Mouse (Mus musculus): ENCODE measurements around the gene Uvrag. TPM values are rescaled to one million over a fixed set of nuclear protein-coding genes. Genes with fewer than 3 reads are reported as not detected.
A peak's percentile ranks its signal among the peaks of the same experiment; 100 is the strongest.

The Uvrag gene
- total and polyA plus RNA-seq, 3 experiments: 15.0 to 19.5 TPM; not detected in 1

DNA sequence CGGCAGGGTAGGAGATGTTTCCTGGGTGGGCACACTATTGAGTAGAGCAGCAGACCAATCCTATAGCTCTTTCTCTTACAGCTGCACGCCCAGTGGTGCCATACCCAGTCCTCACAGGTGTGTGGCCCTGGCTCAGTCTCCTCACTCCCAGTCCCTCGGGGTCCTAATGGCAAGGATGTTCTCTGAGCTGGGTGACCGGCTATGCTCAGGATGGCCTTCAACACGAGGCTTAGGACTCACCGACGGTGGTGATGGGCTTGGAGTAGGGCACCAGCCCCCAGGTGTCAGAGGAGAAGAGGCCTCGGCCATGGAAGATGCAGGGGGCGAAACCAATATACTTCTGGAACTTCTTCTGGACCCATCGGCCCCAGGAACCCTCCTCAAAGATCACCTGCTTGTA, 15.8 kb upstream of the Uvrag start:
- no peak overlapping the region for H3K9ac ChIP-seq (ENCODE audit: control insufficient read depth, low read depth, low read length, poor library complexity, severe bottlenecking)
- TF ChIP-seq JUND (IDR thresholded peaks at IDR 0.05; ENCODE audit: low read depth, low read length): no peak
- no peak overlapping the region for H3K4me3 ChIP-seq (ENCODE audit: control insufficient read depth in 1 of 2, insufficient read depth in 1 of 2, low read depth in 2 of 2, low read length in 2 of 2)
- H3K4me1 ChIP-seq (ENCODE audit: control insufficient read depth in 1 of 2, insufficient read depth in 2 of 2, low read length in 2 of 2): peaks cover 1 to 11% of the 10 kb centered on the region in 2 experiments; a peak in 2 of 4 replicates
- no peaks in the 10 kb centered on the region for H3K27me3 ChIP-seq (ENCODE audit: control insufficient read depth in 1 of 2, insufficient read depth in 2 of 2, low read length in 2 of 2)
- H3K27ac ChIP-seq (ENCODE audit: control insufficient read depth, low read depth, low read length): no peak overlapping the region
- no peaks in the 10 kb centered on the region for H3K9me3 ChIP-seq (replicated peaks; ENCODE audit: insufficient read depth, low read length)
- 0 out of 4 replicates have a peak, but pooled peaks cover 0 to 4% of the 10 kb centered on the region in 2 experiments for H3K36me3 ChIP-seq (ENCODE audit: control insufficient read depth in 1 of 2, insufficient read depth in 2 of 2, low read length in 2 of 2)
- H3K79me2 ChIP-seq (ENCODE audit: control insufficient read depth, insufficient read depth, low read length, poor library complexity): no peaks in the 10 kb centered on the region
- DNase-seq (ENCODE audit: low read depth, low spot score): no peak

DNA sequence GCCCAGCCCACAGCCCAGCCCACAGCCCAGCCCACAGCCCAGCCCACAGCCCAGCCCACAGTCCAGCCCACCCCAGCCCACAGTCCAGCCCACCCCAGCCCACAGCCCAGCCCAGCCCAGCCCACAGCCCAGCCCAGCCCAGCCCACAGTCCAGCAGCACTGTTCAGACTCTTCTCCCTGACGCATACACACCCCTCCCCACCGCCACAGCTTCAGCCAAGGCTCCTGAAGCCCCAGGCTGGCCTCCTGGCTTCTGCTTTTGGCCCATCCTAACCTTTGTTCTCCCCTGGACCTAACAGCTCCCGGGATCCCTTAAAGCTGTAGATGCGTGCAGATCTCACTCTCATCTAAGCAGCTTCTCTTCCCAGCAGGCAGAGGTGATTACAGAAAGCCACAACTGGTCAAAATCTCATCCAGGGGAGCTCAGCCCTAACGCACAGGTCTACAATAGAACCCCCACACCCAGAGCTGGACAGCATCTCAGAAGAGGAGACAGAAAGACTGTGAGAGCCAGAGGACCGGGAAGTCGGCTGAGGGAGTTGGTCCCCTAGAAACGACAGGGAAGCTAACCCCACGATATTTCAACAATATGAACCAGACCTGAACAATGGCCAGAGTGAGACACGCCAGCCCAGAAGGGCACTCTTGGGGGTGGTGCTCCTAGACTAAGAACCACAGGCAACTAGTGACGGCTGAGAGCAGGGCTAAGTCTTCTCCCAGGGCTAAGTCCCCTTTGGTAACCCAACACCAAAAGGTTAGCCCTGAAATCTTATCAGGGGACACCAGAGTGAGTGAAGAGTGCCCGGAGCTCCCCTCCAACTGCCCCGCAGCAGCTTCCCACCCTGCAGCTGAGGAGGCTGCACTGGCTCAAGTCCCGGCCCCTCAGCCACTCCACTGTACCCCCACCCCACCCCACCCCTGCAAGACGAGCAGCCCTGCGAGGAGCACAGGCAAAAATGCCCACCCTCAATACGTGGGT, 14.7 kb upstream of the Uvrag start:
- no peak overlapping the region for H3K27ac ChIP-seq (ENCODE audit: control insufficient read depth, low read depth, low read length)
- no peak overlapping the region; the same call in 1 of the 2 replicates for H3K9ac ChIP-seq (ENCODE audit: control insufficient read depth, low read depth, low read length, poor library complexity, severe bottlenecking)
- DNase-seq (ENCODE audit: low read depth, low spot score): peak; percentile 59

DNA sequence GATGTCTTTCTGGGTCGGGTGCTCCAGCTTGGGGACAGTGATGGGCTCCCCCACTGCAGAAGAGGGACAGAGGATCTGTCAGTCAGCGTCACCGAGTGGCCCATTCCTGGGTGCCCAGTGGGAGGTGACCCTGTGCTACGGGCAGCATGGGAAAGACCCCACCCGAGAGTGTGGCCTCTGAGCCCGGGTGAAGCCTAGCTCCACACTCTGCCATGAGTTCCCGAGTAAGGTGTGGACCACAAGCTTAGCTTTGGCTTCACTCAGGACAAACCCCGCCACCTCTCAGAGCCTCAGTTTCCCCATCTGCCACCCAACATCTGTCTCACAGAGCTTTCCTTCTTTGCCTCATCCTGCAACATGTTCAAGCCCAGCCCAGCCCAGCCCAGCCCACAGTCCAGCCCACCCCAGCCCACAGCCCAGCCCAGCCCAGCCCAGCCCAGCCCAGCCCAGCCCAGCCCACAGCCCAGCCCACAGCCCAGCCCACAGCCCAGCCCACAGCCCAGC, 13.8 kb upstream of the Uvrag start:
- no peak overlapping the region for H3K4me3 ChIP-seq (ENCODE audit: control insufficient read depth in 1 of 2, insufficient read depth in 1 of 2, low read depth in 2 of 2, low read length in 2 of 2)

More for the DNA sequence above, 14.7 kb upstream of the Uvrag start:
- TF ChIP-seq TAL1 (IDR thresholded peaks at IDR 0.05; ENCODE audit: low read length): peak; percentile 71
- TF ChIP-seq CTCF (IDR thresholded peaks at IDR 0.05 in 2 of 3, conservative IDR thresholded peaks at IDR 0.05 in 1 of 3; ENCODE audit: control insufficient read depth in 1 of 3, insufficient read depth in 1 of 3, low read depth in 2 of 3, low read length in 3 of 3, poor library complexity in 1 of 3, severe bottlenecking in 1 of 3): no peak
- peak in 1 of 2 experiments; percentile 21; a peak in 2 of 4 replicates for TF ChIP-seq EP300 (IDR thresholded peaks at IDR 0.05; ENCODE audit: low read depth in 1 of 2, low read length in 2 of 2)
- no peak for TF ChIP-seq MAX (IDR thresholded peaks at IDR 0.05; ENCODE audit: low read length)
- H3K4me1 ChIP-seq (ENCODE audit: control insufficient read depth in 1 of 2, insufficient read depth in 2 of 2, low read length in 2 of 2): peaks cover 1 to 8% of the 10 kb centered on the region in 2 experiments; a peak in 2 of 4 replicates
- no peak overlapping the region for H3K4me3 ChIP-seq (ENCODE audit: control insufficient read depth in 1 of 2, insufficient read depth in 1 of 2, low read depth in 2 of 2, low read length in 2 of 2)
- H3K27me3 ChIP-seq (ENCODE audit: control insufficient read depth in 1 of 2, insufficient read depth in 2 of 2, low read length in 2 of 2): no peaks in the 10 kb centered on the region
- no peaks in the 10 kb centered on the region for H3K79me2 ChIP-seq (ENCODE audit: control insufficient read depth, insufficient read depth, low read length, poor library complexity)
- no peaks in the 10 kb centered on the region for H3K9me3 ChIP-seq (replicated peaks; ENCODE audit: insufficient read depth, low read length)
- H3K36me3 ChIP-seq (ENCODE audit: control insufficient read depth in 1 of 2, insufficient read depth in 2 of 2, low read length in 2 of 2): 0 out of 4 replicates have a peak, but pooled peaks cover 0 to 2% of the 10 kb centered on the region in 2 experiments

More for the DNA sequence above, 13.8 kb upstream of the Uvrag start:
- Histone ChIP-seq H3K79me2 (ENCODE audit: control insufficient read depth, insufficient read depth, low read length, poor library complexity) (no peaks in the 10 kb centered on the region), H3K4me1 (ENCODE audit: control insufficient read depth in 1 of 2, insufficient read depth in 2 of 2, low read length in 2 of 2) (peaks cover 1 to 8% of the 10 kb centered on the region in 2 experiments; a peak in 2 of 4 replicates), H3K36me3 (ENCODE audit: control insufficient read depth in 1 of 2, insufficient read depth in 2 of 2, low read length in 2 of 2) (0 out of 4 replicates have a peak, but pooled peaks cover 0 to 2% of the 10 kb centered on the region in 2 experiments), H3K9me3 (replicated peaks; ENCODE audit: insufficient read depth, low read length) (no peaks in the 10 kb centered on the region), H3K27me3 (ENCODE audit: control insufficient read depth in 1 of 2, insufficient read depth in 2 of 2, low read length in 2 of 2) (no peaks in the 10 kb centered on the region), H3K27ac (ENCODE audit: control insufficient read depth, low read depth, low read length) (no peak overlapping the region), H3K9ac (ENCODE audit: control insufficient read depth, low read depth, low read length, poor library complexity, severe bottlenecking) (no peak overlapping the region)
- DNase-seq (ENCODE audit: low read depth, low spot score): peak; percentile 30
- no peak for TF ChIP-seq JUND (IDR thresholded peaks at IDR 0.05; ENCODE audit: low read depth, low read length)
- TF ChIP-seq MYB (IDR thresholded peaks at IDR 0.05; ENCODE audit: low read depth, low read length): no peak
- no peak for TF ChIP-seq RAD21 (IDR thresholded peaks at IDR 0.05; ENCODE audit: low read depth, low read length)
- no peak for TF ChIP-seq USF1 (IDR thresholded peaks at IDR 0.05; ENCODE audit: low read depth, low read length)
- TF ChIP-seq ZMIZ1 (IDR thresholded peaks at IDR 0.05; ENCODE audit: low read depth, low read length): no peak
